Mouse (Mus musculus) layer of hippocampus, postnatal 10 days (tissue): ENCODE measurements around the gene Inpp5e. TPM values are rescaled to one million over a fixed set of nuclear protein-coding genes. Genes with fewer than 3 reads are reported as not detected.

Experiments used
- DNase-seq, 2 experiments: peaks; one replicate each; pipeline ENCODE4 v3.0.0; 2021; ENCODE audit warnings: low spot score in 2 of 2
- total RNA-seq, 2 experiments: library from RNA; stranded (reverse); gene quantifications; 2 replicates each; pipeline ENCODE4 v1.2.3; 2021

Inpp5e gene
- total RNA-seq, 2 experiments from 2014 or later = 17.2 to 21.0 TPM

GRCm38 (mm10) chr2:26364738-26365465, 44.1 kb downstream of the Inpp5e start:
- DNase-seq = peak in 1 of 2 experiments; percentile 60

- no peak for DNase-seq
Measured at GRCm38 (mm10) chr2:26363481-26363880, 45.5 kb downstream of the Inpp5e start.

DNA sequence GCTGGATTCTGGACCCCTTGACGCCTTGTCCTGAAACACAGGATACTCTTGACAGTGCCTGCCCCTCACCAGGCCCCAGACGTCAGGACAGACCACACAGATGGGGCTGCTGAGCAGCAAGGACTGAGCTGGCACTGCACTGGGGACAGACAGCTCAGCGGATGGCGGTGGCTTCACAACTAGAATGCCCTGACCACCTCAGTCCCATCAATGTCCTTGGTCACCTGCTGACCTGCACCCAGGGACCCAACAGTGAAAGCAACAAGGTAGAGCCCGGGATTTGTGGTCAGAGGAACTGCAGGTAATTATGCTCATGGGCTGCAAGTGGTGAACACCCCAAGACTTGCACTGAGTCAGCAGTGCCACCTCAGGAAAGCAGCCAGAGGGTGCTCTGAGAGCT, 46.0 kb downstream of the Inpp5e start:
- no peak for DNase-seq

DNA sequence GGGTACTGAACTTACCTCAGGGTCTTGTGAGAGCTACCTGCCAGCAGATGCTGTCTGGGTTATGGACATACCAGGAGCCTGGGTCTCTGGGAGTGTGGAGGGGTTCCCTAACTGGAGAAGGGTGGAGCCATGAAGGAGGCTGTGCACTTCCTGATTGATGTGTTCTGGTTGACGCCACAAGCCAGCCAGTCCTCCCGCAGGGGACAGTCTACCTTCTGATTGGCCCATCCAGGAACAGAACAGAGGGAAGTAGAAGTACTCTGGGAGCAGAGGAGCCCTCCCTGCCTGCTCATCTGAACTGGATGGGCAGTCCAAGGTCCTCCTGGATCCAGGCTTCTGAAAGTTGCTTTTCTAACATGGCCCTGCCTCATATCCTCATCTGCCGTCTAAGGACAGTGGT, 48.2 kb downstream of the Inpp5e start, which contains the start of gene Card9:
Gene Card9 (minus strand): TSS at position 147 of the 400 bp plus-strand sequence.
- DNase-seq = no peak

DNA sequence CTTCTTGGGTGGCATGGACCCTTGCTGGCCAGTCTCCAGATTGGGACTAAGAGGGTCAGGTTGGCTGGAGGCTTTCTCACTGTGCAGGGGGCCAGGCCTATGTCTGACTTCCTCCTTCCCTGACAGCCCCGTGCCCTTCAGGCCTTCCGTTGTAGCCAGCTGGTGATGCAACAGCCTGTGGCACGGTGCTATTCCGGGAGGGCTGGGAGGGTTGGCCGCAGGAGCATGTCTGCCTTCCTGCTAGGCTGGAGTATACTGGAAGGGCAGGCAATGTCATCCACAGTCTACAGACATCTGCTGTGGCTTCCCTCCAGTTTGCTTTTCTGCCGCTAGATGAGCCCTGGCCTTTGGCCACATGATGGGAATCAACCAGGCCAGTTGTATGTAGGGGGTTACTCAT, 49.0 kb downstream of the Inpp5e start:
- no peak for DNase-seq

DNA sequence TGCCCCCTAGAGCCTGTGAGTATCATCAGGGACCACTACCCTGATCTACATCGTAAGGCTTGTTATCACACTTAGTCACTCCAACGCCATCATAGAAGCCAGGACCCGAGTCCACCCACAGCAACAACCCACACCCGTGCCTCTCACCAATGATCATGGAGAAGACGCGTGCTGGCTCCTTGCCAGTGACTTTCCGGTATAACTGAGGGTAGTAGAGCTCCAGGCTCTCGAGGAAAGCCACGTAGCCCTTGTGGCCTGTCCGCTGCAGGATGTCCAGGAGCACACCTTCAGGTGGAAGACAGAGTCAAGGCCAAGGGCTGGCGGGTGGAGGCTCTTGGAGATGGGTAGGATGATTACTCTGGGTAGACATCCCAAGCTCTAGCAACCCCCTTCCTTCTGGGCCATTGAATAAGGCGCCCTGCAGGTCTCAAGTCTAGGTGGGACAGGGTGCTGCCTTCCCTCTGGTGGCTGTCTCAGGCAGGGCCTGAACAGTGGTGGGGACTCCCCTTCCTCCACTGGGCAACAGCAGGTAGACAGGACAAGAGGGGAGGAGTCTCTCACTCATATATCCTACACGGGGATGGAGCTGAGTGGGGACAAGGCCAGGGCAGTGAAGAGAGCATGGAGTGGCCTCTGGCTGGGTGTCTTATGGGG, 50.2 kb downstream of the Inpp5e start:
- DNase-seq = no peak

DNA sequence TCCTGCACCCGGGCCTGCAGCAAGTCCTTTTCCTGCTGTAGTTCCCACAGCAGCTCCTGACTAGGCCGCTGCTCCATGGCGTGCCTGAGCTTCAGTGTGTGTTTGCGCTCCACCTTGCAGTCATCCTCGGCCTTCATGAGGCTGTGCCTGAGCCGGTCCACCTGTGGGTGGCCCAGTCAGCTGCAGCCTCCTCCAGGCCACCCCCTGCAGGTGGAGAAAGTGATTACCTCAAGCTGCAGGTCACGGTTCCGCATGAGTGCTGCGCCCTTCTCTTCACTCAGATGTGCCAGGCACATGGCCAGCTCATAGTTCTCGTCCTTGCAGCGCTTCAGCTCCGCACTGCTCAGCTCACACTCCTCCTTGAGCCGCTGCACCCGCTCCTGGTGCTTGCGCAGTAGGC, 51.5 kb downstream of the Inpp5e start:
- DNase-seq = no peak

DNA sequence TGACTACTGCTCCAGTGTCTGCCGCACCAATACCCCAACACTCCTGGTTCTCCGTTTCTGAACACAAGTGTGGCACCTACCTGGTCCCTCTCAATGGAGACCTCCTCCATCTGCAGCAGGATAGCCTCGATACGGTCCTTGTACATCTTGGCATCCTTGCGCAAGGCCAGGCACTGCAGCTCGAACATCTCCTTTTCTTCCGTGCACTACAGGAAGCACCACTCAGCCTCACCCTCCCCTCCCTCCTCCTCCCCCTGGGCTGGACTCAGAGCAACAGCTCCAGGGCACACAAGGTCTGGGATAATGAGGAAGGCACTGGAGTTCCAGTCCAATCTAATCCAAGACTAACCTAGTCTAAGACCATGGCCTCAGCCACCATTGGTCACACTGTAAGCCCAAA, 52.3 kb downstream of the Inpp5e start:
- DNase-seq = no peak

- no peak for DNase-seq
Measured at GRCm38 (mm10) chr2:26356231-26356630, 52.8 kb downstream of the Inpp5e start.

GRCm38 (mm10) chr2:26354401-26354800, 54.6 kb downstream of the Inpp5e start:
- no peak for DNase-seq

GRCm38 (mm10) chr2:26353066-26353980, 55.7 kb downstream of the Inpp5e start:
- DNase-seq = peak in 1 of 2 experiments; percentile 19

DNA sequence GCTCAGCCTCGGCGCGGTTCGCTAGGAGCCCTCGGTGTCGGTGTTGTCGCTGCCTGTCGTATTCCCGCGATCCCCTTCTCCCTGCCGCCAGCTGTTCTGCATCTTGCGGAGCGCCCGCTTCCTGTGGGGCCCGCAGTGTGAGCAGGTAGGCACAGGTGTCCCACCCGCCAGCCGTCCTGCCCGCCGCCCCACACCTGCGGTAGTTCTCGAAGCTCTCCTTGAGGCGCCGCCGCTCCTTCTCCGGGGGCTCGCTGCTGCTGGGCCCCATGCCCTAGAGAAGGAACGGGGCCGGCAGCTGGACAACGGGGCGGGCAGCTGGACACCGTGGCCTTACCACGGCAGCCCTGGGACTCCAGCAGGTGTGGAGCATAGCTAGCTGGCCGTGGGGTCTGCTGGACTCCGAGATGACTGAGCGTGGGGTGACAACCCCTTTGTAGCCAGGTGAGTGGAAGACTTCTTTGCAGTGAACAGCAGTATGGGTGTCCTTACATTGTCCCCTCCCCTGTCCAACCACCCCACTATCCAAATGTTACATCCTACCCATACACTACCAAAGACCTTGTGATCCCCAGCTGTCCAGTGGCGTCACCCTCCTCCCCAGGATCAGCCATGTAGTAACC, 56.6 kb downstream of the Inpp5e start:
- peak in 1 of 2 experiments; percentile 57 for DNase-seq

GRCm38 (mm10) chr2:26351358-26352290, 57.4 kb downstream of the Inpp5e start, which contains the start of gene Dnlz:
Gene Dnlz, minus strand, starts transcription at chr2:26352110.
- DNase-seq = peak; percentile 94 to 97

DNA sequence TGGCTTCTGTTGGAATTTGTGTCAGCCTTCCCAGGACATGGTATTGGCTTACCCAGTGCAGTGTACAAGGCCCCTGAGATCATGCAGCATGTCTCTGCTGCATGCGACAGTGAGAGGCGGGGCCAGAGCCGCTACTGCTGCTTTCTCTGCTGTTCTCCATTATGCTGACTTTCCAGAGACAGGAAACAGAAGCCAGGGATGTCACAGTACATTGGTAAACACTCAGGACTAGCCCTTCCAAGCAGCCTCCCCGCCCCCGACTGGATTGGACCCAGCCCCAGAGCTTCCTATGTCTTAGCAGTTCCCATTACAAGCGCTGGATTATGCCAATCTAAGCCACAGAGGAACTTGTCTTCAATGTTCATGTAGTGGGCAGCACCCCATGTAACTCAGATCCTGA, 60.8 kb downstream of the Inpp5e start:
- DNase-seq = no peak

Other genes starting within 250 kb of the Inpp5e start
- gene Lhx3, start 200.9 kb downstream of the Inpp5e start, total RNA-seq = not detected
- gene Qsox2, start 171.7 kb downstream of the Inpp5e start, total RNA-seq = 10 to 100 TPM; 18.6 to 19.1 TPM
- gene Ccdc187, start 114.6 kb downstream of the Inpp5e start, total RNA-seq = 1 to 10 TPM in 1 of 2 experiments, under 1 TPM in 1; 0.78 to 1.1 TPM
- 10 to 100 TPM; 83.7 to 84.2 TPM for gene Gpsm1, start 93.7 kb downstream of the Inpp5e start, total RNA-seq
- gene Dnlz, start 57.1 kb downstream of the Inpp5e start, total RNA-seq = 10 to 100 TPM; 26.6 to 27.1 TPM
- 1 to 10 TPM; 2.0 to 2.6 TPM for gene Card9, start 48.3 kb downstream of the Inpp5e start, total RNA-seq
- 10 to 100 TPM; 80.5 to 89.7 TPM for gene Snapc4, start 28.6 kb downstream of the Inpp5e start, total RNA-seq
- gene Entr1, start 19.9 kb downstream of the Inpp5e start, total RNA-seq = 100 to 1,000 TPM; 176 TPM
- gene Pmpca, start 19.9 kb downstream of the Inpp5e start, total RNA-seq = 100 to 1,000 TPM; 111 to 112 TPM
- 10 to 100 TPM; 43.9 to 46.1 TPM for gene Sec16a, start 36.0 kb upstream of the Inpp5e start, total RNA-seq
- 10 to 100 TPM; 43.9 to 46.7 TPM for gene Notch1, start 107.5 kb upstream of the Inpp5e start, total RNA-seq
- 100 to 1,000 TPM in 1 of 2 experiments, 10 to 100 TPM in 1; 82.2 to 102 TPM for gene Egfl7, start 170.8 kb upstream of the Inpp5e start, total RNA-seq
- gene Gm20532, start 177.4 kb upstream of the Inpp5e start, total RNA-seq = not detected
- gene Agpat2, start 195.2 kb upstream of the Inpp5e start, total RNA-seq = 1 to 10 TPM; 2.1 to 2.5 TPM
- 10 to 100 TPM; 75.0 to 82.7 TPM for gene Fam69b, start 219.3 kb upstream of the Inpp5e start, total RNA-seq